Mouse (Mus musculus): Measurements from ENCODE around the gene Lamtor1.

- TF ChIP-seq GATA1 (IDR thresholded peaks at IDR 0.05; ENCODE audit: borderline replicate concordance, low read length) (no peak), CTCF (IDR thresholded peaks at IDR 0.05; ENCODE audit: low read depth, low read length) (no peak), TAL1 (conservative IDR thresholded peaks at IDR 0.05; ENCODE audit: low read depth, low read length) (no peak), POLR2AphosphoS5 (IDR thresholded peaks at IDR 0.05; ENCODE audit: insufficient replicate concordance, low read depth, low read length) (no peak)
Measured at GRCm38 (mm10) chr7:101906287-101906681, 580 bp downstream of the Lamtor1 start, which contains the start of gene Tomt.

Data from G1E (cell line).